In genomic region chr13:64364258-64364657, GRCm38 (mm10) we compare ENCODE assay signal across 8 mouse cellular contexts. TPM values are rescaled to one million over a fixed set of nuclear protein-coding genes. Genes with fewer than 3 reads are reported as not detected.
DNase-seq lines count a peak whose midpoint lies in the region; ATAC-seq and TF ChIP-seq lines count a peak whose summit lies in the region.

No protein-coding gene starts in this region.

- ATAC-seq in common myeloid progenitor, adult 5-6 weeks (replicated peaks; ENCODE audit: low read depth, poor library complexity, severe bottlenecking): peak; percentile 97
- ATAC-seq in liver, embryonic 16.5 days (ENCODE audit: low read depth): peak; percentile 16; the same call in 1 of the 2 replicates

- no peaks in the 10 kb centered on the region for H3K4me1 ChIP-seq in liver, embryonic 16.5 days (ENCODE audit: control insufficient read depth, low read depth, low read length)

- TF ChIP-seq CTCF in gastrocnemius, adult 2 months (IDR thresholded peaks at IDR 0.05): peak; percentile 55

- peak overlapping the region; percentile 72; the same call in 1 of the 2 replicates for H3K27ac ChIP-seq in gastrocnemius, adult 2 months
- H3K27ac ChIP-seq in liver, embryonic 16.5 days (ENCODE audit: low read length): no peak overlapping the region

- H3K9ac ChIP-seq in liver, embryonic 16.5 days (ENCODE audit: low read depth, low read length): no peak overlapping the region

- no peaks in the 10 kb centered on the region for H3K9me3 ChIP-seq in liver, embryonic 16.5 days (replicated peaks; ENCODE audit: control insufficient read depth, low read length)

- peaks cover 3% of the 10 kb centered on the region; the same call in 1 of the 2 replicates for H3K36me3 ChIP-seq in liver, embryonic 16.5 days (ENCODE audit: control insufficient read depth, insufficient read depth)

- WGBS in liver, embryonic 16.5 days (ENCODE audit: insufficient replicate concordance): 50% methylated on average over 2 of the region's 2 CpGs

- H3K4me3 ChIP-seq in gastrocnemius, adult 2 months: no peak overlapping the region
- H3K4me3 ChIP-seq in liver, embryonic 16.5 days (ENCODE audit: low read depth, low read length): no peak overlapping the region

- intact Hi-C loops in gastrocnemius, adult 2 months (cut with DNase I): loop anchor here (2.0 kb wide), 1 partner anchor 39 kb away; no protein-coding TSS in a partner anchor
- intact Hi-C loops in gastrocnemius, postnatal 14 days (cut with DNase I; ENCODE audit: low total_unique reads): loop anchor here (10.0 kb wide), 2 partner anchors 49 to 71 kb away; partner anchors contain the start of genes Aaed1 and Cdk20

- no peak for DNase-seq in gastrocnemius, adult 2 months
- no peak for DNase-seq in gastrocnemius, postnatal 14 days
- DNase-seq in testis, postnatal 10 days (ENCODE audit: low spot score): peak; percentile 56
- DNase-seq in testis, postnatal 14 days (ENCODE audit: low spot score): no peak
- DNase-seq in thymus, postnatal 36 days: peak; percentile 59
- no peak for DNase-seq in gastrocnemius, adult 8-10 months (ENCODE audit: low spot score in 2 of 2)

- H3K27me3 ChIP-seq in liver, embryonic 16.5 days (ENCODE audit: control insufficient read depth, insufficient read depth, low read depth, low read length): no peaks in the 10 kb centered on the region

- no peak overlapping the region for H3K4me2 ChIP-seq in liver, embryonic 16.5 days (ENCODE audit: low read depth, low read length)

RNA-seq across cellular contexts. Expression of gene Ctsl, which starts 6.4 kb away (rescaled TPM):
- total RNA-seq in gastrocnemius, adult 2 months (2021): 100 to 1,000 TPM; 111 to 149 TPM
- total RNA-seq in gastrocnemius, postnatal 14 days (2021): 100 to 1,000 TPM; 132 to 141 TPM
- total RNA-seq in common myeloid progenitor, adult 5-6 weeks (2017): 52.0 and 75.0 TPM in 2 replicates
- polyA plus RNA-seq in liver, embryonic 16.5 days (2015; fragmentation: Nextera tagmentation; extraction: Ambion mirVana): 242 and 244 TPM in 2 replicates
- 100 to 1,000 TPM; 113 to 163 (median 129) TPM for total RNA-seq in gastrocnemius, adult 8-10 months (2022)

RNA-seq across cellular contexts. Expression of gene Aaed1, which starts 51.7 kb away (rescaled TPM):
- total RNA-seq in gastrocnemius, adult 2 months (2021): 10 to 100 TPM; 40.4 to 47.8 TPM
- 10 to 100 TPM; 27.8 to 31.9 TPM for total RNA-seq in gastrocnemius, postnatal 14 days (2021)
- total RNA-seq in common myeloid progenitor, adult 5-6 weeks (2017): 47.8 and 48.7 TPM in 2 replicates
- 21.8 and 22.8 TPM in 2 replicates for polyA plus RNA-seq in liver, embryonic 16.5 days (2015; fragmentation: Nextera tagmentation; extraction: Ambion mirVana)
- 10 to 100 TPM; 49.4 to 59.4 (median 50.8) TPM for total RNA-seq in gastrocnemius, adult 8-10 months (2022)

Comparison
In these comparisons a context has a peak if more than half of its experiments do, and no peak if none do; other contexts are left out.
1. DNase-seq: peak in testis, postnatal 10 days (single experiment) and thymus, postnatal 36 days (2 of 2); none in gastrocnemius, adult 2 months (single experiment), gastrocnemius, postnatal 14 days (single experiment), testis, postnatal 14 days (single experiment) and gastrocnemius, adult 8-10 months (0 of 2).